Mouse (Mus musculus): ENCODE data around the gene Olfr747.
"Not testable (repeated sequence)": the region's sequence is repeated elsewhere in the genome, so short reads cannot be mapped to it uniquely, and the experiment has no call there.

The Olfr747 gene

DNA sequence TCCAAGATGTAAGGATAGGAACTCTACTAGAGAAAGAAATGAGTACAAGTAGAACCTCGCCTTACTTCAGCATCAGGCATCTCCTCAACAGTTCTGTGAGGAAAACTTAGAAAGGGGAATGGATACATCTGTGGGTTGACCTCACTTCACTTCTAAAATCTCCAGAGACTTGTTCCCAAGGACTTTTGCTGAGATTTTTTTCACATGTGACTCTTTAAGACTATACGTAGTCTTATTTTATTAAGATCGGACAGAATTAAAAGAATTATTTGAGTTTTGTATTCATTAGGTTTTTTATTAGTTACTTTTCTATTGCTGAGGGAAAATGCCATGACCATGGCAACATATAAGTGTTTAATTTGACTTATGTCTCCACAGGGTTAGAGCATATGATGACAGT lies at the start of gene Olfr747:
TSS of gene Olfr747 (minus strand) at position 101 of the 400 bp plus-strand sequence.
- no peak for DNase-seq (ENCODE audit: inconsistent ontology term)

DNA sequence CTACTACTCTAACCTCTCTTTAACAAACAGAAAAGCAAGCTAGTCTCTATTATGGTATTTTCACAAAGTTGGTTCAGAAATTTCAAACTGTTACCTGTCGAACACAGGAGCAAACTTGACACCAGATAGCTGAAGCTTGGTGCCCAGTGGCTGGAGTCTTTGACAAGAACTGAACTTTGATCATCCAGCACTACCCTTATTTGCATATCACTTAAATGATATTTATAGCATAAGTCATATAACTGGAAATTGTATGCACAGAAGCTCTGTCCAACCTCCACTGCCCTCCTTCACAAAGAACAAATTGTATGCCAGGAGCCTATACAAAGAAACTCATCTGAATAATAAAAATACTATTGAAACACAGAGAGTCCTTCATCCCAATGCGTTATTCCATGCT lies 48.6 kb upstream of the Olfr747 start:
- DNase-seq (ENCODE audit: inconsistent ontology term) = no peak

DNA sequence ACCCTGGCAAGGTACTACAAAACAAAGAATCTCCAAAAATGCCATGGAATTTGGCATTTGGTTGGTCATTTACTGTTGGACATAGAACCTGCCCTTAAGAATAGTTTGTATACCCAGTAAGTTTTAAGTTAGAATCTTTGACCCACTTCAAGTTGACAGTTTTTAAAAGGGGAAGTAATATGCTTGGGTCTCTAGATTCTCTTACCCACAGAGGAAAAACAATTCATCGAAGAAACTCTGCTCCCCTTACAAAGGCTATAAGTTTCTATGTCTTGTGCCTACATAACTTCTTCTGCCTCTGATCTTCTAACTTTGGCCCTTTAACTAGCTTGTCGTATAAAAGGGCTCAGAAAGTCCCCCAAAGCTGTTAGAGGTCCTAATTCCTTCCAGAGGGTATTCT lies 47.3 kb upstream of the Olfr747 start:
- DNase-seq (ENCODE audit: inconsistent ontology term) = no peak

DNA sequence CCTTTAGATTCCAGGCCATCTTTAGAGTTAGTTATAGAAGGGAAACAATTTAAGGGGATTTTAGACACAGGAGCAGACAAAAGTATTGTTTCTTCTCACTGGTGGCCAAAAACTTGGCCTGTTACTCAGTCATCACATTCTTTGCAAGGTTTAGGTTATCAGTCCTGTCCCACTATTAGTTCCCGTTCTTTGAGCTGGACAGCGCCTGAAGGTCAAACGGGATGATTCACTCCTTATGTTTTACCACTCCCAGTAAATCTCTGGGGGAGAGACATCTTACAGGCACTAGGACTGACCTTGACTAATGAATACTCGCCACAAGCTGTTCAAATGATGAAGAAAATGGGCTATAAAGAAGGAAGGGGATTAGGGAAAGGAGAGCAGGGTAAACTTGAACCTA lies 29.4 kb upstream of the Olfr747 start:
- not testable (repeated sequence) for DNase-seq (ENCODE audit: inconsistent ontology term)

DNA sequence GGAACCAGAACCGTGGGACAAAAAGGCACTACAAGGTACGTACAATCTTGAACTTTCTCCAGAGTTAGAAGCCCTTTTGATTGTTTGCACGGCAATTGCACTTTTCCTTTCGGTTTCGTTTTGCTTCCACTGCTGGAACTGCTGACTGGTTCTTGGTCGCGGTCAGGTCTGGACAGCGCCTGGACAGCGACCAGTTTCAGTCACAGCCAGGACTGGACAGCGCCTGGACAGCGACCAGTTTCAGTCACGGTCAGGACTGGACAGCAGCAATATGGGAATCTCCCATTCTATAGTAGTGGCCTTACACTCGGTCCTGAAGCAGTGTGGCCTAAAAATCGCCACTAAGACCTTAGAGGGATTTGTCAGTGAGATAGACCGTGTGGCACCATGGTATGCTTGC lies 26.9 kb upstream of the Olfr747 start:
- DNase-seq (ENCODE audit: inconsistent ontology term) = peak; percentile 2

DNA sequence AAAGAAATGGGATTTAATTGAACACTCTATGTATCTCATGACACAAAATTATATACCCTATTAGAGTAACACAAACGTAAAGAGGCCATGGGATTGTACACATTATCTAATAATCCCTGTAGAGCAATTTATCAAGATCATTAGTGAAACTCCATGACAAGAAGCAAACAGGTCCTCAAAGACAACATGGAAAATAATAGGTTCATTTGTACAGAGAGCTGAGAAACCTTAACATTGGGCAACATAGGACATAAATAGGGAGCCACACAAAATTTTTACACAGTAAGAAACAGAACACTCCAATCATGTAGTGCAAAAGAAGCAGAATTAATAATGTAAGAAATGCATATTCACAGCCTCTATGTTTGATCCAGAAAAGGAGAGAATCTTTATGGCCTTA lies 14.1 kb upstream of the Olfr747 start, which contains the start of gene Olfr748:
TSS of gene Olfr748 (plus strand) at position 301 of the 400 bp plus-strand sequence.
- no peak for DNase-seq (ENCODE audit: inconsistent ontology term)

DNA sequence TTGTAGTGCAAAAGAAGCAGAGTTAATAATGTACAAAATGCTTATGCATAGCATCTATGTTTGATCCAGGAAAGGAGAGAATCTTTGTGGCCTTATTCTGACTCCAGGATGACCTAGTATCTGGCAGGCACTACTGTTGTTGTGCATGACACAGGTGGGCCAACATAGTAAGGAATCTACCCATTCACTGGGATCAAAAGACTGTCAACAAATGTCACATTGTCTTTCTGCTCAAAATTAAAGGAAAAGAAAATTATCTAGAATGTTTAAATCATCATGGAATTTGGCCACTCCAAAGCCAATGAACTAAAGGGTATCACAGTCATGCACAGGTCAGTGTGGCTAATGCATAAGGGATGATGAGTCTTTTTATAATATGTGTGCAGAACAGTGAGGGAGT lies 46.2 kb downstream of the Olfr747 start, which contains the start of gene Olfr746:
TSS of gene Olfr746 (plus strand) at position 301 of the 400 bp plus-strand sequence.
- DNase-seq (ENCODE audit: inconsistent ontology term) = no peak

DNA sequence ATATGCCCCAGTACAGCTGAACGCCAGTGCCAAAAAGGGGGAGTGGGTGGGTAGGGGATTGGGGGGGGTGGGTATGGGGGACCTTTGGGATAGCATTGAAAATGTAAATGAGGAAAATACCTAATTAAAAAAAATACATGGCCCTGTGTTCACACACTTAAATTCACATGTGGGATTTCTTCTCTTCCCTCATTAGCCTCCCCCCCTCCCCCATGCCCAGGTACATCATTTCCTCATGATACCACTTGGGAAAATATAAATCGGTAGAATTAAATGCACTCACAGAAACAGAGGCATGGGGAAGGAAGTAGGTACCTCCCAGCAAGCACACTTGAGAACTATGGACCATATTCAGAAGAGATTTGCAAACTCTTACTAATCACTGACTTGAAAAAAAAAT lies 53.9 kb downstream of the Olfr747 start, which contains the start of gene Olfr745:
TSS of gene Olfr745 (plus strand) at position 301 of the 400 bp plus-strand sequence.
- no peak for DNase-seq (ENCODE audit: inconsistent ontology term)
